ENCODE assay signal across 8 mouse cellular contexts in genomic region chr4:46374455-46374854, GRCm38 (mm10). TPM values are rescaled to one million over a fixed set of nuclear protein-coding genes. Genes with fewer than 3 reads are reported as not detected.
DNase-seq lines count a peak whose midpoint lies in the region; ATAC-seq lines count a peak whose summit lies in the region.

No protein-coding gene starts in this region.

- H3K4me1 ChIP-seq in limb, embryonic 15.5 days, result peaks cover 11% of the 10 kb centered on the region; the same call in 1 of the 2 replicates
- peaks cover 8% of the 10 kb centered on the region; the same call in 1 of the 2 replicates for H3K4me1 ChIP-seq in neural tube, embryonic 12.5 days

- ATAC-seq in limb, embryonic 15.5 days (ENCODE audit: insufficient number of reproducible peaks, low FRiP score, low TSS enrichment, low read depth), result no peak
- no peak for ATAC-seq in neural tube, embryonic 12.5 days (ENCODE audit: low FRiP score, low read depth)

- 0 out of 2 replicates have a peak, but pooled peaks cover 5% of the 10 kb centered on the region for H3K27me3 ChIP-seq in limb, embryonic 15.5 days
- no peaks in the 10 kb centered on the region for H3K27me3 ChIP-seq in neural tube, embryonic 12.5 days (replicated peaks)

- 60% methylated on average over 6 of the region's 6 CpGs for WGBS in limb, embryonic 15.5 days
- WGBS in neural tube, embryonic 12.5 days, result 59% methylated on average over 6 of the region's 6 CpGs

- H3K9me3 ChIP-seq in limb, embryonic 15.5 days, result no peaks in the 10 kb centered on the region
- H3K9me3 ChIP-seq in neural tube, embryonic 12.5 days, result no peaks in the 10 kb centered on the region

- peaks cover 18% of the 10 kb centered on the region for H3K36me3 ChIP-seq in limb, embryonic 15.5 days
- H3K36me3 ChIP-seq in neural tube, embryonic 12.5 days, result peaks cover 28% of the 10 kb centered on the region

- peak overlapping the region; percentile 63 for H3K4me2 ChIP-seq in limb, embryonic 15.5 days
- peak overlapping the region; percentile 60 for H3K4me2 ChIP-seq in neural tube, embryonic 12.5 days (replicated peaks)

- peak; percentile 29 for DNase-seq in embryo, embryonic 10 days (ENCODE audit: low spot score)
- no peak for DNase-seq in embryo, embryonic 9.5 days (ENCODE audit: extremely low spot score)
- peak; percentile 49 for DNase-seq in CD4-positive helper T cell, adult 2 months (ENCODE audit: low read depth, low spot score)
- DNase-seq in cerebellum, postnatal 25 days, result peak; percentile 34 to 62
- DNase-seq in heart, postnatal 4 days, result peak; percentile 40
- DNase-seq in Muller cell, postnatal 12 days (ENCODE audit: inconsistent ontology term), result no peak

- H3K27ac ChIP-seq in limb, embryonic 15.5 days, result no peak overlapping the region
- H3K27ac ChIP-seq in neural tube, embryonic 12.5 days, result no peak overlapping the region

- H3K9ac ChIP-seq in limb, embryonic 15.5 days, result no peak overlapping the region
- no peak overlapping the region for H3K9ac ChIP-seq in neural tube, embryonic 12.5 days

- H3K4me3 ChIP-seq in limb, embryonic 15.5 days, result peak overlapping the region; percentile 38
- H3K4me3 ChIP-seq in neural tube, embryonic 12.5 days, result no peak overlapping the region

RNA-seq across cellular contexts. Expression of gene Trmo, which starts 14.8 kb away (rescaled TPM):
- total RNA-seq in heart, postnatal 4 days (2021), result 1 to 10 TPM; 3.8 to 5.4 TPM
- polyA plus RNA-seq in limb, embryonic 15.5 days (2015; fragmentation: Nextera tagmentation; extraction: Ambion mirVana), result 10.2 and 10.6 TPM in 2 replicates
- 8.5 and 10.3 TPM in 2 replicates for polyA plus RNA-seq in neural tube, embryonic 12.5 days (2016; fragmentation: Nextera tagmentation; extraction: Ambion mirVana)

RNA-seq across cellular contexts. Expression of gene Foxe1, which starts 31.0 kb away (rescaled TPM):
- under 1 TPM in 1 of 2 experiments, not detected in 1; 0.14 TPM for total RNA-seq in heart, postnatal 4 days (2021)
- 0.08 TPM in 1 of 2 replicates, not detected in the other for polyA plus RNA-seq in limb, embryonic 15.5 days (2015; fragmentation: Nextera tagmentation; extraction: Ambion mirVana)
- polyA plus RNA-seq in neural tube, embryonic 12.5 days (2016; fragmentation: Nextera tagmentation; extraction: Ambion mirVana), result not detected in 2 replicates

RNA-seq across cellular contexts. Expression of gene Hemgn, which starts 38.9 kb away (rescaled TPM):
- under 1 TPM in 1 of 2 experiments, not detected in 1; 0.36 TPM for total RNA-seq in heart, postnatal 4 days (2021)
- 0.77 and 2.4 TPM in 2 replicates for polyA plus RNA-seq in limb, embryonic 15.5 days (2015; fragmentation: Nextera tagmentation; extraction: Ambion mirVana)
- polyA plus RNA-seq in neural tube, embryonic 12.5 days (2016; fragmentation: Nextera tagmentation; extraction: Ambion mirVana), result 2.3 and 3.5 TPM in 2 replicates

Comparison
In these comparisons a context has a peak if more than half of its experiments do, and no peak if none do; other contexts are left out.
1. DNase-seq: peak in embryo, embryonic 10 days (single experiment), CD4-positive helper T cell, adult 2 months (single experiment), cerebellum, postnatal 25 days (2 of 2) and heart, postnatal 4 days (single experiment); none in embryo, embryonic 9.5 days (single experiment) and Muller cell, postnatal 12 days (single experiment).